Mouse (Mus musculus): Measurements from ENCODE around the gene Tbc1d21.

- TF ChIP-seq CTCF (IDR thresholded peaks at IDR 0.05; ENCODE audit: low read depth, low read length): no peak
- TF ChIP-seq POLR2A (IDR thresholded peaks at IDR 0.05; ENCODE audit: extremely low read depth, insufficient read depth, low read length): no peak
Measured at GRCm38 (mm10) chr9:58409247-58409646, 39.0 kb upstream of the Tbc1d21 start.
